Mouse (Mus musculus) yolk sac, embryonic 10.5 days (tissue): ENCODE data around the gene Ap3d1.
A peak's percentile ranks its signal among the peaks of the same experiment; 100 is the strongest.

Source experiments
- DNase-seq: peaks from one replicate; pipeline ENCODE4 v3.0.0-alpha.2; 2017; ENCODE audit warnings: low spot score

The Ap3d1 gene

DNA sequence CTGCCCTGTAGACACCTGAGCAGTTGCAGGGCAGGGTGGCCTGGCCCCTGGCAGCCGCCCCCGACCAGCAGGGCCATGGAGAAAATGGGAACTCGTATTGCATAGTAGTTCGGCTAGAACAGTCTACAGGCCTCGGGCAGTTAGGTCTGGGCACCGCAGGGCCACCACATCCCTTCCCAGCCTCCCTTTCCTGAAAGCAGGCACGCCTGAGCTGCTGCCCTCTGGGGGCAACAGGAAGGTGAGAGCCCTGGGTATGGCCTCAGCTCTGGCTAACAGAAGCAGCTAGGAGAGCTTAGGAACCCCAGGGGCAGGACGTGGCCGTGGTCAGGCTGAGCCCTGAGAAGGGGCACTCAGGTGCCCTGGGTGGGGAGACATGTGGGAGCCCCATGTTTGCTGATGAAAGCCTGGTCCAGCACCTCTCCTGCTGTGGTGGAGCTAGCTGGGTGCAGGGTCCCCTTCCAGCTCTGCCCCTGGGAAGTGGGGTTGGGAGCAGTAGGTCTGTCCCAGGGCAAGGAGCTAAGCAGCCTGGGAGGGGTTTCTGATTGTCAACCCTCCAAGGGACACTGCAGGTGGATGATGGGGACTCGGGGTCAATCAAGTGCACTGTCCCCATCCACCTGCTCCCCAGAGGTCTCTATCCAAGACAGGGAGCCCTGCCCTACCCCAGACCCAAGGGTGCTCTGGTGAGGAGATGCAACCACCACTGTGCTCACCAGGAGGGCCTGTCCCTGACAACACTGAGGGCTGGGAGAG, 75.9 kb downstream of the Ap3d1 start:
- DNase-seq, result no peak

DNA sequence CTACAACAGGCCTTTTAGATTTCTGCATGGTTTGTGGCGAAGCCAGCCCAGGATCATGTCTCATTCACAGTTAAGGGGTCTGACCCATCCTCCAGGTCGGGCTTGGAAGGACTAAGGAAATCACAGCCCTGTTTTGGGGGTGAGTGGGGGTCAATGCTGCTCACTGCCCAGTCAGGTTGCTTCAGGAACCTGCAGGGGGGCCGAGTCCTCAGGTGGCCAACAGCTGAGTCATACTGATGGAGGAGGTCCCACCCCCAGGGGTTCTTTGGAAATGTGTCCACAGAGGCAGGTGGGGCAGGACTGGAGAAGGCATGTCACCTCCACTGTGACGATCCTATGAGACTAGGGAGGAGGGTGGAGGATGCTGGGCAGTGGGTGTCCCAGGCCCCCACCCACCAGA, 76.6 kb downstream of the Ap3d1 start:
- DNase-seq, result no peak

DNA sequence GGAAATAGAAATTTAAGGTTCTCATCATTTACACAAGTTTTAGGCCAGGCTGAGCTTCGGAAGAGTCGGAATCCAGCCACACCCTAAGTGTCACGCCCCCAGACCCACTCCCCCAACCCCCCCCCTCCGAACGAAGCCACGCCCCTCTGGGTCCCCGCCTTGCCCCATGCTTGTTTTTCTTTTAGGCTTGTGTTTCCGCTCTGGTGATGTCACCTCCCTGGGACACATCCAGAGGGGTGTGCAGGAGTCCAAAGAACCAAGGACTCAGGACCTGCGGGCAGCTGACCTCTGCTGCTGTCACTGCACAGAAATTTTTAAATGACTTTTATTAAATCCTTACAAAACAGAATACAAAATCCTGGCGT, 77.1 kb downstream of the Ap3d1 start:
- peak; percentile 72 for DNase-seq

DNA sequence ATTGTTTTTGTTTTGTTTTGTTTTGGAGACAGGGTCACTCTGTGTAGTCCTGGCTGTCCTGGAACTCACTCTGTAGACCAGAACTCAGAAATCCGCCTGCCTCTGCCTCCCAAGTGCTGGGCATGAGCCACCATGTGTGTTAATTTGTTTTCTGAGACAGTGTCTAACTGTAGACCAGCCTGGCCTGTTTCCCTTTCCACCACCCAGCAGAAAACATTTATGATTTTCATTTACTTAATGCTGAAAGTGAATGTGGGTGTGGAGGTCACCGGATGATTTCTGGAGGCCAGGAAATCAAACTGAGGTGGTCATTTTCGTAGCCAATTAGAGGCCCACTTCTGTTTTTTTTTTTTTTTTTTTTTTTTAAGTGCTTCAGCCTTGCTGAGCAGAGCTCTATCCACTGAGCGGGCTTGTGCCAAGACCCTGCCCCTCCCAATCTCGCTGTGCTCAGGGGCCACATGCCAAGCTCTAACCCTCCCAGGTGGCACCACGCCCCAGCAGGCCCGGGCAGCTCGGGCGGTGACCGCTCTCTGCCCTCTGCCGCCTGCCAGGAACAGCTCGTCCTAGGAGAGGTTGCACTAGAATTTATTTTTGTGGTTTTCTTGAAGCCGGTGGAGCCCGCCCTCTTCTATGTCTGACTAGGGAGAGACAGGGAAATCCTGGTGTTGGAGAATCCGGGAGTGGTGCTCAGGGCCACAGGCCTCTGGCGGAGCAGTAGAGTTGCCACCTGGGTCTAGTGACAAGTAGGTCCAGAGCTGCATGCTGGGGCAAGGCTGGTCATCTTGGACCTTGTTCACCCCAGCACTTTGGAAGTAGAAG, 77.7 kb downstream of the Ap3d1 start:
- DNase-seq, result no peak

DNA sequence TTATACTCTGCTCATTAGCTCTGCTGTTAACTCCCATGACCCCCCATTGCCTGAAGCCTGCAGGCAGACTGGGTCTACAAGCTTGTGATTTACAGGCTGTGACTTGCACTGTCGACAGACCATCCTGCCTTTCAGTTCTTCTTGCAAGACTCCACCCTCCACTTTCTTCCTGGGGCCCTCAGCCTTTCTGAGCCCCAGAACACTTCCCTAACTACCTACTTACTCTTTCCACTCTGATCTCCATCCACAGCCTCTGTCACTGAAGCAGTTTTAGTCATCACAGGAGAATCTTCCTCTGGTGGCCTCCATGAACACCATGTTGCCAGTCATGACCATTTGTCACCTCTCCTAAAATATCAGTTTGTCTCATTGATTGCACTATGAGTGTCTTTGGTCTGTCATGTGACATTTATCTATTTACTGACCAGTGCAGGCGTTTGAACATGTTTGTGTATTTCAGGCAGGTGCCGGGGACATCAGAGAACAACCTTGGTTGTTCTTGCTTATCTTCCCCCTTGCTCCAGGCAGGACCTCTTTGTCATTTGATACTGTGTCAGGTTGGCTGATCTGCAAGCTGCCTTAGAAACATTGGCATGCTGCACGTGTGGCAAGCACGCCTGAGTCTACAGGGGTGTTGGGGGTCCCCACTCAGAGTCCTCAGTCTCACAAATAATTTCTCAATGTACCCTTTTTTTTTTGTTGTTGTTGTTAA, 78.4 kb downstream of the Ap3d1 start:
- DNase-seq, result no peak

DNA sequence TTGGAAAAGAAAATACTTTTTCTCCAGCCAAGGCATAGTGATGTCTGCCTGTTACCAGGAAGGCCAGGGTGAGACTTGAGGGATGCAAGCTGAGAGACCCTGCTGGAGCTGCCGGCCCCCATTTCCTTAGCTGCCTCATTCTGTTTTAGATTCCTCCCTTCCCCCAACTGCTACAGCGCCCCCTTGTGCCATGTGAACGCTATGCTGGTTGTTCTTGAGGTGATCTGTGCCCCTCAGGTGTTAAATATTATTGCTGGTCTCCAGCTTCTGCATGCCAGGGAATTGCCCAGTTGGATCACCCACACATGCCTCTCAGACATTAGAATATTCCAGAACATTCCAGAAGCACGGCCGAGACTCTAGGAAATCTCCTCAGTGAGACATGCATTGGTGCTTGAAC, 80.9 kb downstream of the Ap3d1 start:
- DNase-seq, result no peak

DNA sequence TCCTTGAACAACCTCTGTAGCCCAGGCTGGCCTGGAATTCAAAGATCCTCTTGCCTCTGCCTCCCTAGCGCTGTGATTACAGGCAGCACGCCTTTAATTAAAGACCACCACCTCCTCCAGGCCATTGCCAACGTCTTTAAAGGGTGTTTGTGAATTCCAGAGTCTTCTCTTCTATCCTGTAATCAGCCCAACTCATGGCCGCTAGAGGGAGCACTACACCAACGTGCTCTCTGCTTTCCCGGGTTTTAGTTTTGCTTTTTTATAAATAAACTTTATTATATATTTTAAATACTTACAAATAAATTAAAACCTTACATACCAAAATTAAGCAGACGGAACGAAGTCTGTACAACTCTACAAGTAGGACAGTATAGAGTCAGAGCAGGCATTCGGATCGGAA, 82.9 kb downstream of the Ap3d1 start:
- DNase-seq, result peak; percentile 54

DNA sequence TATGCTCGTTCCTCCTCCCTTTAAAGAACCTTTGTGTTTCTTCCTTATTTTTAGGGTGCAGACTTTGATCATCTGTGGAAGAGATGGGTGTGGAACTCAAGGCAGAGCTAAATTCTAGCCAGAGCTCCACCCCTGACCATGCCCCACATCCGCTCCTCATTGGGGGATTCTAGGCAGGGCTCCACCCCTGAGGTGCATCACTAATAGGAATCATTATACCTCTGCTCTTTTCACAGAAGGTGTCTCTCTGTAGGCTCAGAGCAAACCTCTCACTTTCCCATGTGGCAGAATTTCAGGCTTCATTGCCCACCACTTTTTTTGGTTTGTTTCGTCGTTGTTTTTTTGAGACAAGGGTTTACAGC, 83.2 kb downstream of the Ap3d1 start:
- DNase-seq, result no peak

DNA sequence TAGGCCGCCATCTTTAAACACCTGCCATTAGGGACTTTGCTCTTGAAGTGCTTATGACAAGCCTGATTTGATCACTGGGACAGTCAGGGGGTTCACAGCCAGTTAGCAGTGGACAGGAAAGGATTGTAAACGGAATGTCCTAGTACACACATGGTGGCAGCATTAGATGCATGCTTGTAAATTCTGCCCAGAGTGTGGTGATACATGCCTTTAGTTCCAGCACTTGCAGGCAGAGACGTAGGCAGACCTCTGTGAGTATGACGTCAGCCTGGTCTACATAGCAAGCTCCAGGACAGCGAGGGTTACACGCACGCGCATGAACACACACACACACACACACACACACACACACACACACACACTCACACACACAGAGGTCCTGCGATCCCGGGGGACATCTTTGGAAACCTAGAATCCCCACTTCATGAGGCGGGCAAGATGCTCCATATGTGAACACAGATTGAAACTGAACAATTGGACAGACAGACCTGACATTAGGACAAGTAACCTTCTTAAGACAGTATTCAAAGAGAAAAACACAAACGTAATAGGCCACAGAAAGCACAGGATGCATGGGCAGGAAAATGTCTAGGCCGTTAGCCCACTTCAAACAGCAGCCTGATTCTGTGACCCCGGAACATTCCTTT, 83.7 kb downstream of the Ap3d1 start:
- no peak for DNase-seq
